Mouse (Mus musculus) MEL (cell line): ENCODE measurements at regions not wholly inside any gene's neighbourhood (a gene's known extent, or its start where the extent isn't known, plus 50 kb on each side); places are given as distances from the start of the nearest gene placed in this dataset.
"Not testable (repeated sequence)": the region's sequence is repeated elsewhere in the genome, so short reads cannot be mapped to it uniquely, and the experiment has no call there.

ENCODE experiments used
- DNase-seq: peaks from one replicate; pipeline ENCODE4 v3.0.0; 2011; ENCODE audit warnings: low read depth, low spot score
- H3K27ac ChIP-seq: 2 replicates; pipeline ENCODE4 v1.5.1; 2012; ENCODE audit warnings: low read depth, mild to moderate bottlenecking, control low read depth, low read length, moderate library complexity; ENCODE audit not compliant: control insufficient read depth
- H3K27me3 ChIP-seq, 2 experiments: fragments of 150-350 bp in 1 of 2; sonication (generic) in 1 of 2; 2 replicates each; pipeline ENCODE4 v1.6.1; 2012; ENCODE audit warnings: low read length in 2 of 2, mild to moderate bottlenecking in 2 of 2, improper control_type of control experiment in 1 of 2, moderate library complexity in 1 of 2; ENCODE audit not compliant: insufficient read depth in 2 of 2, control insufficient read depth in 1 of 2
- H3K36me3 ChIP-seq, 2 experiments: 2 replicates each; pipeline ENCODE4 v1.6.1; 2012 to 2014; ENCODE audit warnings: low read length in 2 of 2, improper control_type of control experiment in 1 of 2, inconsistent platforms in 1 of 2, mild to moderate bottlenecking in 1 of 2; ENCODE audit not compliant: insufficient read depth in 2 of 2, control insufficient read depth in 1 of 2
- H3K4me1 ChIP-seq, 2 experiments: fragments of 150-350 bp in 1 of 2; sonication (generic) in 1 of 2; 2 replicates each; pipeline ENCODE4 v1.6.1; 2012; ENCODE audit warnings: low read length in 2 of 2, improper control_type of control experiment in 1 of 2, mild to moderate bottlenecking in 1 of 2; ENCODE audit not compliant: insufficient read depth in 2 of 2, control insufficient read depth in 1 of 2
- H3K4me3 ChIP-seq, 2 experiments: fragments of 150-350 bp in 1 of 2; sonication (generic) in 1 of 2; 2 replicates each; pipeline ENCODE4 v1.5.1; 2012; ENCODE audit warnings: low read depth in 2 of 2, low read length in 2 of 2, mild to moderate bottlenecking in 2 of 2, moderate library complexity in 2 of 2, control low read depth in 1 of 2, improper control_type of control experiment in 1 of 2; ENCODE audit not compliant: control insufficient read depth in 1 of 2, insufficient read depth in 1 of 2
- H3K79me2 ChIP-seq: 2 replicates; pipeline ENCODE4 v1.6.1; 2012; ENCODE audit warnings: mild to moderate bottlenecking, low read length, moderate library complexity; ENCODE audit not compliant: control insufficient read depth, poor library complexity, insufficient read depth
- H3K9ac ChIP-seq: 2 replicates; pipeline ENCODE4 v1.6.1; 2012; ENCODE audit warnings: low read depth, mild to moderate bottlenecking, control low read depth, low read length, moderate library complexity; ENCODE audit not compliant: control insufficient read depth, poor library complexity, severe bottlenecking
- H3K9me3 ChIP-seq: fragments of 150-350 bp; sonication (generic); replicated peaks from 2 replicates; pipeline ENCODE4 v1.6.1; 2012; ENCODE audit warnings: mild to moderate bottlenecking, low read length, improper control_type of control experiment, moderate library complexity; ENCODE audit not compliant: insufficient read depth
- CHD1 ChIP-seq: IDR thresholded peaks from 2 replicates; pipeline ENCODE4 v1.6.1; 2012; ENCODE audit warnings: low read depth, mild to moderate bottlenecking, inconsistent platforms, low read length, improper control_type of control experiment
- CHD2 ChIP-seq: IDR thresholded peaks from 2 replicates; pipeline ENCODE4 v1.6.1; 2011; ENCODE audit warnings: low read length, improper control_type of control experiment
- CTCF ChIP-seq, 3 experiments: IDR thresholded peaks in 2 of 3; conservative IDR thresholded peaks in 1 of 3; 2 replicates each; pipeline ENCODE4 v1.5.1; 2011 to 2012; ENCODE audit warnings: low read length in 3 of 3, low read depth in 2 of 3, mild to moderate bottlenecking in 2 of 3, improper control_type of control experiment in 1 of 3, inconsistent platforms in 1 of 3, mixed read lengths in 1 of 3, moderate library complexity in 1 of 3; ENCODE audit not compliant: control insufficient read depth in 1 of 3, insufficient read depth in 1 of 3, poor library complexity in 1 of 3, severe bottlenecking in 1 of 3
- ELF1 ChIP-seq: IDR thresholded peaks from 2 replicates; pipeline ENCODE4 v1.6.1; 2014; ENCODE audit warnings: low read depth, mild to moderate bottlenecking, inconsistent platforms, low read length, improper control_type of control experiment, moderate library complexity
- EP300 ChIP-seq, 2 experiments: IDR thresholded peaks; 2 replicates each; pipeline ENCODE4 v1.6.1; 2011; ENCODE audit warnings: improper control_type of control experiment in 2 of 2, low read length in 2 of 2, low read depth in 1 of 2, mild to moderate bottlenecking in 1 of 2
- GATA1 ChIP-seq: IDR thresholded peaks from 2 replicates; pipeline ENCODE4 v1.6.1; 2011; ENCODE audit warnings: low read depth, low read length, improper control_type of control experiment
- KAT2A ChIP-seq: conservative IDR thresholded peaks from 2 replicates; pipeline ENCODE4 v1.6.1; 2012; ENCODE audit warnings: low read depth, low read length, improper control_type of control experiment, inconsistent platforms
- MAZ ChIP-seq: IDR thresholded peaks from 2 replicates; pipeline ENCODE4 v1.6.1; 2012; ENCODE audit warnings: low read depth, mild to moderate bottlenecking, inconsistent platforms, low read length, improper control_type of control experiment
- MEF2A ChIP-seq: IDR thresholded peaks from 2 replicates; pipeline ENCODE4 v1.6.1; 2014; ENCODE audit warnings: low read depth, mild to moderate bottlenecking, inconsistent platforms, low read length, improper control_type of control experiment; ENCODE audit not compliant: poor library complexity, insufficient replicate concordance, severe bottlenecking; ENCODE audit errors: extremely low read depth
- MXI1 ChIP-seq: IDR thresholded peaks from 2 replicates; pipeline ENCODE4 v1.6.1; 2011; ENCODE audit warnings: mild to moderate bottlenecking, low read depth, low read length, improper control_type of control experiment
- MYB ChIP-seq: IDR thresholded peaks from 2 replicates; pipeline ENCODE4 v1.6.1; 2011; ENCODE audit warnings: mild to moderate bottlenecking, low read depth, low read length, improper control_type of control experiment
- NELFE ChIP-seq: IDR thresholded peaks from 2 replicates; pipeline ENCODE4 v1.6.1; 2011; ENCODE audit warnings: low read depth, low read length, improper control_type of control experiment
- POLR2A ChIP-seq, 2 experiments: IDR thresholded peaks; 2 replicates each; pipeline ENCODE4 v1.6.1; 2011 to 2012; ENCODE audit warnings: low read length in 2 of 2, mild to moderate bottlenecking in 2 of 2, control low read depth in 1 of 2, improper control_type of control experiment in 1 of 2, low read depth in 1 of 2, moderate library complexity in 1 of 2; ENCODE audit not compliant: control insufficient read depth in 1 of 2, insufficient read depth in 1 of 2, poor library complexity in 1 of 2
- POLR2AphosphoS2 ChIP-seq: IDR thresholded peaks from 2 replicates; pipeline ENCODE4 v1.6.1; 2011; ENCODE audit warnings: low read length, improper control_type of control experiment
- POLR2AphosphoS5 ChIP-seq: IDR thresholded peaks from 2 replicates; pipeline ENCODE4 v1.6.1; 2012; ENCODE audit warnings: low read depth, borderline replicate concordance, mild to moderate bottlenecking, inconsistent platforms, low read length, moderate library complexity, mixed read lengths
- RAD21 ChIP-seq: IDR thresholded peaks from 2 replicates; pipeline ENCODE4 v1.6.1; 2011; ENCODE audit warnings: mild to moderate bottlenecking, low read depth, low read length, improper control_type of control experiment
- SMC3 ChIP-seq: IDR thresholded peaks from 2 replicates; pipeline ENCODE4 v1.6.1; 2011; ENCODE audit warnings: low read depth, low read length, improper control_type of control experiment
- TBP ChIP-seq: IDR thresholded peaks from 2 replicates; pipeline ENCODE4 v1.8.0; 2011; ENCODE audit warnings: low read depth, low read length, improper control_type of control experiment
- TCF12 ChIP-seq: IDR thresholded peaks from 2 replicates; pipeline ENCODE4 v1.6.1; 2014; ENCODE audit warnings: low read depth, mild to moderate bottlenecking, inconsistent platforms, low read length, improper control_type of control experiment, moderate library complexity
- USF2 ChIP-seq, 2 experiments: IDR thresholded peaks; 2 replicates each; pipeline ENCODE4 v1.6.1; 2011 to 2012; ENCODE audit warnings: improper control_type of control experiment in 2 of 2, low read length in 2 of 2, borderline replicate concordance in 1 of 2, inconsistent platforms in 1 of 2, low read depth in 1 of 2, mild to moderate bottlenecking in 1 of 2; ENCODE audit not compliant: insufficient read depth in 1 of 2
- ZC3H11A ChIP-seq: IDR thresholded peaks from 2 replicates; pipeline ENCODE4 v1.6.1; 2012; ENCODE audit warnings: low read depth, mild to moderate bottlenecking, inconsistent platforms, low read length, improper control_type of control experiment
- ZKSCAN1 ChIP-seq: IDR thresholded peaks from 2 replicates; pipeline ENCODE4 v1.6.1; 2012; ENCODE audit warnings: low read depth, mild to moderate bottlenecking, inconsistent platforms, low read length, improper control_type of control experiment, moderate library complexity
- ZMIZ1 ChIP-seq: IDR thresholded peaks from 2 replicates; pipeline ENCODE4 v1.6.1; 2012; ENCODE audit warnings: low read depth, mild to moderate bottlenecking, inconsistent platforms, low read length, improper control_type of control experiment, moderate library complexity
- ZNF384 ChIP-seq: IDR thresholded peaks from 2 replicates; pipeline ENCODE4 v1.6.1; 2012; ENCODE audit warnings: low read depth, mild to moderate bottlenecking, inconsistent platforms, low read length, improper control_type of control experiment

DNA sequence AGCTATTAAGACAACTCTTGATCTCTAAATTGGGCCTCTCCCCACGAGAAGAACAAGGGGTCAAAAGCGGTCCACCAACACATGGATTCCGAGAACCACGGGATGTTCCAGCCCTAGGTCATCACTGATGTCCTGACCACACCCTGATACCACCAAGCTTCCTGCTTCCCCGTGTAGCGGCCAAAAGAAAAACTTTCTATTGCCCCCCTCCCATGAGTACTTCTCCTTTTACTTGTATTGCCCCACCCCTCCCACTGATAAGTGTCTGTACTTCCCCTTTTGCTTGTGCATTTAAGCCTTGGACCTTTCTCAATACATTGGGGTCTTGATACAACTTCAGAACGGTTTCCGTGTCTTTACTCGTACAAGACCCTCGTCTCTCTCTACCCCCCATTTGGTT lies 68.7 kb upstream of the Rfc3 start:
- H3K27me3 ChIP-seq, H3K79me2 ChIP-seq, H3K4me3 ChIP-seq, H3K9me3 ChIP-seq, H3K27ac ChIP-seq, H3K36me3 ChIP-seq, H3K4me1 ChIP-seq, H3K9ac ChIP-seq: not testable (repeated sequence)
- TF ChIP-seq GATA1 (0 out of 2 replicates have a peak, but pooled peaks have one; percentile 10), EP300 (IDR thresholded peaks at IDR 0.05; ENCODE audit: low read depth in 1 of 2, low read length in 2 of 2) (0 out of 4 replicates have a peak, but pooled peaks have one; percentile 8 to 21), MAZ (peak; percentile 72)
- peak; percentile 65 for DNase-seq

DNA sequence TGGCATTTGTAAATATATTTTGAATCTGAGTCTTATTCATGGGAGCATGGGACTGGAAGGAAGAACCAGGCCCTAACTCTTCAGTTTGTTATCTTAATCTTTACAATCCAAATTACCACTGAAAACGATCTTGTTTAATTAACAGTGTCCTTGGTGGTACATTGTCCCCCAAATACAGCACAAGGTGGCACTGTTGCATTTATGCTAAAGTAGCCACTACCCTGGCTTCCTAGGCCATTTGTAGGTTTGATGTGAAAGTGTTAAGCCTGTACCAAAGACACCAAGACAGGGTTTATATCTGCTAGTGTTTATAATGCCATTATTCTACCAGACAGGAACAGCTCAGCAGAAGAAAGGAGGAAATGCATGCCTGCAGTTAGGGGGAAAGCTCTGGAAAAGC lies 66.9 kb upstream of the Rfc3 start:
- Histone ChIP-seq H3K27ac (no peak overlapping the region), H3K9me3 (no peaks in the 10 kb centered on the region), H3K36me3 (no peaks in the 10 kb centered on the region), H3K9ac (no peak overlapping the region), H3K4me1 (no peaks in the 10 kb centered on the region), H3K79me2 (no peaks in the 10 kb centered on the region), H3K27me3 (no peaks in the 10 kb centered on the region), H3K4me3 (no peak overlapping the region)
- no peak for DNase-seq
- TF ChIP-seq RAD21 (peak; percentile 29), CHD1 (no peak), POLR2AphosphoS5 (no peak), MAZ (no peak), SMC3 (peak; percentile 23; the same call in 1 of the 2 replicates), CTCF (IDR thresholded peaks at IDR 0.05 in 2 of 3, conservative IDR thresholded peaks at IDR 0.05 in 1 of 3; ENCODE audit: control insufficient read depth in 1 of 3, insufficient read depth in 1 of 3, low read depth in 2 of 3, low read length in 3 of 3, poor library complexity in 1 of 3, severe bottlenecking in 1 of 3) (peak in 1 of 3 experiments; percentile 25; a peak in 1 of 6 replicates)

DNA sequence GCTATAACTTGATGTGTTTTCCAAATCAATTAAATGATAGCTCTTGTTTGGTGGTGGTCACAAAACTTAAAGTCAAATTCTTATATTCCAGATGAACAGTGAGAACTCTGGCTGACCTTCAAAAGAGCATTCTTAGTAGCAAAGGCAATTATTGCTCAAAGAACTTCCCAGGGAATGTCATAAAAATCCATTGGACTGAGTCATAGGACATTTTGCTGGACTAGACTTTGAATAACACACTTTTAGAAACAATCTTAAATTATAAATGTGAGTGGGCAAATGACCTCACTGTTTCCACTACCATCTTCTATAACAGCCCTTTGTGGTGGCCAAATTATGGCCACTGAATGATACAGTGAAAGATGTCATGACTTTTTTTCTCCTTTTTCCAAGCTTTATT lies 54.2 kb upstream of the Rfc3 start:
- Histone ChIP-seq H3K4me1 (no peaks in the 10 kb centered on the region), H3K36me3 (no peaks in the 10 kb centered on the region), H3K4me3 (no peak overlapping the region), H3K27me3 (no peaks in the 10 kb centered on the region), H3K79me2 (no peaks in the 10 kb centered on the region), H3K27ac (no peak overlapping the region), H3K9me3 (no peaks in the 10 kb centered on the region), H3K9ac (no peak overlapping the region)
- TF ChIP-seq MXI1 = no peak
- no peak for TF ChIP-seq CHD1
- no peak for TF ChIP-seq ZNF384
- TF ChIP-seq TCF12 = no peak
- no peak for TF ChIP-seq NELFE
- no peak for TF ChIP-seq TBP
- no peak for TF ChIP-seq MEF2A
- no peak for TF ChIP-seq GATA1
- TF ChIP-seq KAT2A = no peak
- no peak for TF ChIP-seq ELF1
- TF ChIP-seq SMC3 = no peak
- no peak for TF ChIP-seq USF2 (IDR thresholded peaks at IDR 0.05; ENCODE audit: borderline replicate concordance in 1 of 2, insufficient read depth in 1 of 2, low read depth in 1 of 2, low read length in 2 of 2)
- no peak for TF ChIP-seq MYB
- no peak for TF ChIP-seq CTCF (IDR thresholded peaks at IDR 0.05 in 2 of 3, conservative IDR thresholded peaks at IDR 0.05 in 1 of 3; ENCODE audit: control insufficient read depth in 1 of 3, insufficient read depth in 1 of 3, low read depth in 2 of 3, low read length in 3 of 3, poor library complexity in 1 of 3, severe bottlenecking in 1 of 3)
- no peak for TF ChIP-seq ZMIZ1
- TF ChIP-seq POLR2AphosphoS2 = no peak
- no peak for TF ChIP-seq ZKSCAN1
- no peak for TF ChIP-seq ZC3H11A
- TF ChIP-seq CHD2 = no peak
- TF ChIP-seq POLR2A (IDR thresholded peaks at IDR 0.05; ENCODE audit: control insufficient read depth in 1 of 2, insufficient read depth in 1 of 2, low read depth in 1 of 2, low read length in 2 of 2, poor library complexity in 1 of 2) = no peak
- DNase-seq = no peak
